Mouse (Mus musculus) monocyte, adult 5-6 weeks (primary cell): ENCODE measurements around the gene Senp1. TPM values are rescaled to one million over a fixed set of nuclear protein-coding genes. Genes with fewer than 3 reads are reported as not detected.

Experiments
- ATAC-seq: fragments of 153-309, 156-312 bp; replicated peaks from 2 replicates; pipeline ENCODE4 v1.8.0; 2017; ENCODE audit warnings: mild to moderate bottlenecking; ENCODE audit not compliant: low TSS enrichment, insufficient number of reproducible peaks, severe bottlenecking, poor library complexity, low FRiP score
- total RNA-seq: library from RNA; stranded (forward); fragments of 200-1000, 200-491, 200-594 nt; gene quantifications from 3 replicates; pipeline ENCODE4 v1.2.3, GENCODE M21; 2017

Senp1 gene
- total RNA-seq, 1 experiment from 2014 or later: 39.4 TPM

DNA sequence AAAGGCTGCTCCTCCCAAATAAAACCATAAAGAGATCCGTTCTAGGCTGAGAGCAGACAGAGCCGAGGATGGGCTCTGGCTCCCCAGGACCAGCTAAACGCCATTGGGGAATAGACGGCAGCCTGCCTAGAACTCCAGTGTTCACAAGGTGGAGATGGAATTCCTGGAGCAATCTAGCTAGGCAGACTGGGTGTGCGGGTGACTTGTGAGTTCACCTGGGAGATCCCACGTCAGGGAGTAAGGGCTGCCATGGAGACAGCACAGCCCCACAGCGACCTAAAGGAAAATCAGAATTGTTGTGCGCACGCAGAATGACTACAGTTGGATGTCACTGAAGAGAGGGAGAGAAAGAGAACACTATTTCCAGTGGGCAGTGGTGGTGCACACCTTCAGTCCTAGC is 25.0 kb downstream of the Senp1 start:
- no peak for ATAC-seq

DNA sequence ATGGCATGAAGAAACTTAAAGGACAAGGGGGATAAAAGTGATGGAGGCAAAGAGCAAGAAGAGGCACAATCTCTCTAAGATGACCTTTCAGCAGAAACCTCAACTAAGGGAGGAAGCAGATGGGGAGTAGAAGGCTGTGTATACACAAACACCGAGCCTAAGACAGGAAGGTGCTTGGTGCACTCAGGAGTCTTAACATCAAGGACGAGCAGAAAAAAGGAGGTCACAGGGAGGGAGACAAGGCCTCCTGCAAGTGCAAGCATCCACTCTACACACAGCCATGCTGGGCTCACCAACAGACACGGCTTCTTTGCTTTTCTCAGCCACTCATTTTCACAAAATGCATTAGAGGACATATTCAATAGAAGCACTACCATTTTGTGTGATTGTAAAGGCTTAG is 26.1 kb downstream of the Senp1 start:
- ATAC-seq: no peak

DNA sequence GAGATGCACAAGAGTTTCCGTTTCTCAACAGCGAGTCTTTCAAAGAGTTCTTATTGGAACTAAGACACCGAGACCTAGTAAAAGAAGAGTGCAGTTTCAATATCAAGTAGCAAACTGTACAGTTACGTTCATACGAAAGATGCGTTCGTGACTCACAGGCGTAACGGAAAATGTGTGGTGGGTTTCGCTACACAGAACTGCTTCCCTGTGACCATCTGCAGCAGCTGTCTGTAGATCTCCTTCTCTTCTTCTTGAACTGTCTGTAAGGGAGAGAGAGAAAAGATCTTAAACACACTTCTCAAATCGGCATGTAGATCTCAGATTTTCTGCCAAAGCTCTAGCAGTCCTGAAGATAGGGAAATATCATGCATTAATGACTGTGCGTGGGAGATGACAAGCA is 26.9 kb downstream of the Senp1 start:
- ATAC-seq: no peak

DNA sequence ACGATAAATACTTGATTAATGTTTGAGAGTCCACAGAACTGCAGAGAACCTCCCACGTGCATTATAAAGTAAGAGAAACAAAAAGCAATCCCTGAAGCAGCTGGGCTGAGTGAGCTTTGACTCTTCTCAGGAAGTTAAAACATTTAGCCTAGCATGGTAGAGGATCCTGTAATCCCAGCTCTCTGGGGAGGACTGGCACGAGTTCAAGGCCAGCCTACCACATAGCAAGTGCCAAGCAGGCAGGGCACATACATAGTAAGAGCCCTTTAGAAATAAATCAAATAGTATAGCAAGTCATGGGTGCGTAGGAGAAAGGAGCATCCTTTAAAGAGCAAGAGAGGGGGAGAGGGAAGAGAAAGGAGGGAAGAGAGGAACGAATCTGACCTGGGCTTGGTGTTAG is 27.7 kb downstream of the Senp1 start:
- ATAC-seq: no peak

DNA sequence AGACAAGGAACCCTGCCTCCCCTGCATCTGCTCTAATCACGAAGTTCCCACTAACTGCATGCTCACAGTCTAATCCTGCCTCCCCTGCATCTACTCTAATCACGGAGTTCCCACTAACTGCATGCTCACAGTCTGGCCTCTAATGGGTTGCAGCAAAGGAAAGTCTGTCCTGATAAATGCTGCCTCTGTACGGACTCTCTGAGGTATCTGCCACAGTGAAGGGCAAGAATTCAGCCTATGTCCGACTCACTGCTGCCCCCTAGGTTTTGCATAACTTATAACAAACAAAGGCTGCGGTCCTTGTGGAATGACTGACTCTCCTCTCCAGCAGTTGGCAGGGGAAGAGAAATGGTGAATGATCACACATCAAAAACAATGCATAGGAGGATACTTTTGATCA is 38.3 kb downstream of the Senp1 start:
- ATAC-seq: no peak

DNA sequence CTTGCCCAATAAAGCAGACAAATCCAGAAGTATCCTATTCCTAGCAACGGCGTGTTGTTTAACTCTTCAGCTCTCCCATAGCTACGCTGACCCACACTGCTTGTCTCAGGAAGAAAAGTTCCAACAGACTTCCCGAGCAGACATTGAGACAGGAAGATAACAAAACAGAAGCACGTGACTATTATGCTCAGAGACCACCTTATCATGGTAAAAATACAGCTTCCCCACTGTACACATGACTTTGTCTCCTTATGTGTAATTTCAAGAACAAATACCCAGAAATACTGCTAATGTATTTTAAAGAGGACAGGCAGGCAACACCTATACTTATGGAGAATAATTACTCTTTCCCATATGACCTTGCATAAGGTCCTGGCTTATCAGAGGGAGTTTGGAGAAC is 41.9 kb downstream of the Senp1 start:
- ATAC-seq: no peak

DNA sequence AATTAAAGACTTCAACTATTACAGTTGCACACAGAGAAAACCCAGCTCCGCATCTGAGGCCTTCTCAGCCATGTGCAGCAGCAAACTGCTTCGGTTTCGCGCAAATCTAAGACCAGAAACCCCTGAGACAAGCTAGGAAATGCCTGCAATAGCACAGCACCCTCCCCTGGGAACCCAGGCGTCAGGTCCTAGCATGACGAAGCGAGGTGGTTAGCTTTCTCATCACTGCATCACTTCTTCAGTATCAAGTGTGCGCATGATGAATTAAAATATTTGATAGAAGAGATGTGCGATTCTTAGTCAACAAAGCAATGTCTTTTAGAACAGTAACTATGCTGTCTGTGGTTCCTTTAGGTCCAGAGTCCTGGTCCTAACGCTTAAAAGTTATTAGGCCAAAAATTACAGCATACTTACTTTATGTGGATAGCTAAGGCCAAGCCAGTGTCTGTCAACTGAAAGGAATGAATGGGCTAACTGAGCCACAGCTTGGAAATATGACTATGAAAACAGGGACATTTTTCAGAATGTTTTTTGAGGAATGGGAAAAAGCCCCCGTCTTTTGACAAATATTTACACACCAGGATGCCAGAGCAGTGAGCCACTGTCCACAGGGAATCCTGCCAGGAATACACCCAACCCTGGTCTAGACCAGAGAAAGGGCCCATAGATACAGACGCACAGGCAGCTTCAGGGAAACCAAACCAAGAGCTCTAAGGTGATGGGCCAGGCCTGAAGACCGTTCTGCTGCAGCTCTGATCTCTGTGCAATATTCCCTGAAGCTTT is 44.4 kb downstream of the Senp1 start:
- no peak for ATAC-seq

DNA sequence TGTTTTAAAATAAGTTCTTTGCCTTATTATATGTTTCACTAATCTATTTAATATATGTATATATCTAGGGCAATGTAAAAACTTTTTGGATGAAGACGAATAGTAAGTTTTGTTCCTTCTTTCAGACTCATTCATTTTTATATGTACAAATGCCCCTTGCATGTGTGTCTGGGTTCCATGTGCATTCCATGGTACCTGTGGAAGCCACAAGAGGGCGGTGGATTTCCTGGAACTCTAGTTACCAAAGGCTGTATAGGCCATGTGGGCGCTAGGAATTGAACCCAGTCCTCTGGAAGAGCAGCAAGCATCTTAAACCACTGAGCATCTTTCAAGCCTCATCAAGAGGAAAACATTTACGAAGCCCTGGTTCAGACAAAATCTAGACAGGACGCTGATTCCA is 49.2 kb downstream of the Senp1 start:
- ATAC-seq: no peak

DNA sequence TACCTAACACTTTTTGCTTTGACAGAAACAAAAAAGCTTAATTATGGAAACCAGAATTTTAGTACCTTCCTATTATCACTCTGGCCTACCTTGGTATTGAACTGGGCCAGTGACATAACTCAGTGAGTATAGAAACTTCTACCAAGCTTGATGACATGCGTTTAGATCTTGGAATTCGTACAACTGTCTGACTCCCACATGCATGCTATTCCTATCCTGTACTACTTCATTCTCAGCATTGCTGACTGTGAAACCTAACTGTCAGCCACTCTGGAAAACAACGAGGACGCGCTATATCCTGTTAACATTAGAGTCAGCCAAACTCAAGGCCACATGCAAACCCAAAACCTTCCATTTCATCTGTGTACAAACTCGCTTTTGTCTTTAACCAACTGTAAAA is 49.6 kb downstream of the Senp1 start:
- ATAC-seq: no peak

DNA sequence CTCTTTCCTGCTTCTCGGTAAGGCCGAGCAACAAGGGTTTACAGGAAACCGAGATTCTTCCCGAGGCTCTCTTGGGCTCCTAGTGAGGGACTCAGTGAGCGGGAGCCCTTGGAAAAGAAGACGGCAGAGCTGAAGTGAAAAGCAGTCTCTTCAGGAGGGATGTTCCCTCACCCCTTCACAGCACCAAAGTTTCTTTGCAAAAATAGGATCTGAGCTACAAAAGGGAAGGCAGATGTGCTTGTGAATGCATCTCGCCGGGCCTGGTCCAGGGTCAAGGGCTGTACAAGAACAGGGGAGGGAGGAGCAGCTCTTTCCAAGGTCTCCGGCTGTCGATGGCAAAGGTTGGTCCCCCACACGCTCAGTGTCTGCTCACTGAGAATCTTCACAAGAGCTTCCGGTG is 51.0 kb downstream of the Senp1 start:
- ATAC-seq: no peak

DNA sequence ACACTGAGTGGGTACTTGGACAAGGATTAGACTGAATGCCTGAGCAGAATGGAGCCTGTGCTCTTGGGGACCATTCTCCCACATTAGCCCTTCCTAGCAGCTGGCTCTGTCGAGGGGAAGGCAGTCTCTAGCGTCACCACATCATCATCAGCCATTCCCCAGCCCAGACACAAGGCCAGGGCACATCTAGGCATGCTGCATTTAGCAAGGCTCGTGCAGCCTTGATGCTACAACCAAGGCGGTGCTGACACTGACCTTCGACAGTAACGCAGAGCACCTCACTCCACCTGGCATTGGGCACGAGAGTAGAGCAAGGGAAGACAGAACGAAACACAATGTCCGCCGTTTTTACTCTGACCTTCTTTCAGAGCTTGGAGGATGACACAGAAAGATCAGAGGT is 53.9 kb downstream of the Senp1 start:
- no peak for ATAC-seq

DNA sequence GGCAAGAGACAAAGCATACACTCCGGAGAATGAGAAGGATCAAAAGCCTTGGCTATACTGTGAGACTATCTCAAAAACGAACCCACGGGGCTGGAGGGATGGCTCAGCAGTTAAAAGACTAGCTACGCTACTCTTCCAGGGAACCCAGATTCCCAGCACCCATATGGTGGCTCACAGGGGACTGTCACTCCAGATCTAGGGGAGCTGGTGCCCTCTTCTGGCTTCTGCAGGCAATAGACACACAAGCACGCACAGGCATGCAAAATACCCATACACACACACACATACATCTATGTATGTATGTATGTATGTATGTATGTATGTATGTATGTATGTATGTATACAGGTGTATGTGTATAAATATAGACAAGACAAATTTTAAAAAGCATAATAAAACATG is 57.0 kb downstream of the Senp1 start:
- ATAC-seq: no peak

DNA sequence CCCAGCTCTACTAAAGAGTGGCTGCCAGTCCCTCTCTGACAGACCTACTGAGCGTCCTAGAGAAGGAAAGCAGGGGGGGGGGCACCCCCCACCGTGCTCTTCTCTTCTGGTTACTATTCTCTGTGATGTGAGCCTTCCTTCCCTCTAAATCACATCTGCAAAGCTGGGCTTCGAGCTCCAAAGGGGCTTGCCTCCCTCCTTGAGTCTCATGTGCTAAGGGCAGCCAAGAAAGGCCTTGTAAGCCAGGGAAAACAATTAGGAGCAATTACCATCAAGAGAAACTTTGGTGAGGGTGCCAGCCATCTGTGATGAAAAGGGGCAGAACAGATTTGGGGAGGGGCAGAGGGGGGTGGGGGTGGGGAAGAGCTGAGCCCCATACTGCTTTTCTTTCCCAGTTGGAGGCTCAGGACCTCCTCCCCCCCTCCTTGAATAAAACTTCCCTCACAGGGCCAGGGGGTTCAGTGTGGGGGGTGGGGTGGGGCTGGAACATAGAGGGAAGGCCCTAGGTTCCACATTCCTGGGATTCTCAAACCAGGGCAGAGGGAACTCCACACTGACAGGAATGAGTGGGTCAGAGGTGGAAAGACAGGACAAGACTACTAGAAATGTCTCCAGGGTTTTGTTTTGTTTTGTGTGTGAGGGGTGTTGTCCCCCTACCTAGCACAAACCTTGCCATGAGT is 58.3 kb downstream of the Senp1 start:
- ATAC-seq: no peak

DNA sequence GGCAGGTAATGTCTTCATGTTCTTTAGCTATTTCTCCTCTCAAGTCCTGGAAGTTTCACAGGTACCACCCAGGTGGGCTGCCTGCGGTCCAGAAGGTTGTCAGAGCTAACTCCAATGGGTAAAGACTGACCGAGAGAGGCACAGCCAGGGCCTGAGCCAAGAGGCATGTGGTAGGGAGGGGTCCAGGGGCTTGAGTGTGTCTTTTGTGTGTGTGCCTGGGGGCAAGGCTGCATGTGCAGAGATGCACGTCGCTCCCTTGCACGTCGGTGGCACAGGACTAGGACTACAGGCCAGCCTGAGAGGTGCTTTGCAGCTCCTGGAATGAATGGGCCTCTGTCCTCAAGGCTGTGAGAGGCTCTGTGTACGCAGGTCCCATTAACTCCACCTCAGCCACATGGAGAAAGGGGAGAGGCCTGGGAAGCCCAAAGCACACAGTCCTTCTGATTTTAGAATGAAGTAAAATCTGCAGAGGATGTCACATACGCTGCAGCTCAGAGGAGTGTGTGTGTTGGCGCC is 60.3 kb downstream of the Senp1 start:
- no peak for ATAC-seq

DNA sequence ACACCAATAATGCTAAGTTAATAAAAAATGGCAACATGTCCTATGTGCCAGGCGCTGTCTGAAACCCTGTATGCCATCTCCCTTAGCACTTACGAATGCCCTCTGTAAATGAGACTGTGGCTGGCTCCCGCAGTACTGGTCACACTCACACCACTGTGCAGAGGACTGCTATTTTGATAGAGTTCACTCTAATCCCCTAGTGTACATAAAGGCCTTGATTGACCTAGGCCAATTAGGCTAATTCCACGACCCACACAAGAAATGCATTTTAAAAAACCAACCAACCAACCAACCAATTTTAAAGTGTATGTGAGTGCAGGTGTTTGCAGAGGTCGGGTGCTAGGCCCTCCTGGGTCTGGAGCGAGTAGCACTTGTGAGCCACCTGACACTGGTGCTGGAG is 63.7 kb downstream of the Senp1 start:
- no peak for ATAC-seq

DNA sequence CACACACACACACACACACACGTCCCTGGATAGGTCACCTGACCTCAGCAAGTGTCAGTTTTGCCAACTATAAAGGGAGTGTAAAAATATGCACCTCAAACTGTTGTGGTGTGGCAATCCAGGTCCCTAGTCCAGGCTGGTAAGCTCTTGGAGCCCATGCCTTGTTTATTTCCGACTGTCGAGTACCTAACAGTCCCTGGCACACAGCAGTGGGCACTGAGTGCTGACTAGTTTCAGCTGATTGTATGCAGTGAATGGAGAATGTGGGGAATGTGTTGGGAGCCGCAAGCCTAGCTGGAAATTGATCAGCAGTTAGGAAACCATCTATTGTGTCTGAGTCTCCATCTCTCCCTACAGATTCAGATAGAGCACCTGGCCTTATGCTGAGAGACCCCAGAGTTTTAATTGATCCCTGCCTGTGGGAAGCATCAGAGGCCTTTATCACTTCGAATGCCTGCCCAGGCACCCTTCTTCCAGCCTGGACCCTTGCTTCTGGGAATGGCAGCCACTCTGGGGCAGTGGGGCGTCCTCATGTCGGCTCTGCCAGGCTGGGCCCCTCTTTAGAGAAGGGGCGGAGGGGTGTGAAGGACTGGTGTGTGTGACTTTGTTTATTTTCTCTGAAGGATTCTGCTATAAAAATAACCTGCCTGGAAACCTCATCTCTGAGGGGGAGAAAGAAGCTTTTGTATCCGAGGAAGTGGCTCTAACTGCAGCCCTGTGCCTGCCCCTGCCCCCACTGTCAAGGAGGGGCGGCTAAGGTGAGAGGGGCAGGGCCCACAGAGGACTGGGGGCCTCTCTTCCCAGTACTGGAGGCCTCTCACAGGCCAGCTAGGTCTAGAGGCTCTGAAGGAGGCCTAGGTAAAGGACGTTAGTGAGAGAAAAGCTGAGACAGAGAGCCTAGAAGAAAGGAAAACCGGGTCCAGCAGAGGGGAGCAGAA is 66.3 kb downstream of the Senp1 start:
- no peak for ATAC-seq

DNA sequence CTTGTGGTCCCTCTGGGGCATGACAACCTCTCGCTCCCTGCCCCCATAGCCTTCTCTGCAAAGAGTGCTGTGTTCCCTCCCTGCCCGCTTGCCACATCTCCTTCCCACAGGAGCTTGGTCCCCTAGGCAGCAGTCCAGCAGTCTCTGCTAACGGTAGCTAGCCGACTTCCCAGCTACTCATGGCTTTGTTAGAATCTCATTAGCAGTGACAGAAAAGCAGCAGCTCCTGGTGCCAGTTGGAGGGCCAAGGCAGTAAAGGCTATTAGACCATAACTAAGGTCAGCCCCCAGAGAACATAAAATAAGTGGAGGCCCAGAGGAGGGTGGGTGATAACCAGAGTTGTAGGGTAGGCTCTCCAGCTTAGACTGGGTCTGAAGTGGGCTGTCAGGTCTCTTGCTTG is 67.9 kb downstream of the Senp1 start:
- ATAC-seq: no peak

DNA sequence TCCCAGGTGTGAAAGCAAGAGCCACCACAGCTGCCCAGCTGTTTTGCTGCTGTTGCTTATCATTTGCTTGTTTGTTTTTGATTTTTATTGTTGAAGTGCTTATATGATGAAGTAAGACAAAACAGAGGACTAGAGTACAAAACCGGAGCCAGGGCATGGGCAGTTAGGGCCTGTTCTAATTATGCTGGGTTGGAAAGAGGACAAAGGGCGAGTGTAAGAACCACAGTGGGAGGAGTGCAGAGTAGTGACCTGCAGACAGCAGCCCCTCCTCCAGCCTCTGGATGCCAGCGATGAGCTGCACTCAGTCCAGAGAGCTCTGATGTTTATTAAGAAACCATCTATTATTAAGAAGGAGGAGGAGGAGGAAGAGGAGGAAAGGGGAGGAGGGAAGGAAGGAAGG is 70.4 kb downstream of the Senp1 start:
- no peak for ATAC-seq

DNA sequence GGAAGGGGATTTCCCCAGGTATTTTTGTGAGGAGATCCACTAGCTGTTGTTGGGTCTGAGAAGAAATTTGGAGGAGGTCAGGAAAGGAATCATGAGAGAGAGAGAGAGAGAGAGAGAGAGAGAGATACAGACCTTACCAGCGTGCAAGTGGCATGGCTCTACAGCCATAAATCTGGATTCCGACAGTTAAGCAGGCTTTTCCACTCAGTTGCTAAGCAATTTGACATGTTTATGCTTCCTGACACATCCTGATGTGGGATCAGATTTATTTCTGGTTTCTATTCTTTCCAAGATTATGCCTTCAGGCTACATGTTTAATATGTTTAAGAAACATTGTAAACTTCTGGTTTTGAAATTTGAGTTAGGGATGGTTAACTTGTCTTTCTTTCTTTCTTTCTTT is 71.7 kb downstream of the Senp1 start:
- ATAC-seq: no peak
